Mouse (Mus musculus) heart, adult 2 months (tissue): ENCODE data around the gene Igfbp5. TPM values are rescaled to one million over a fixed set of nuclear protein-coding genes. Genes with fewer than 3 reads are reported as not detected.

ENCODE experiments used
- DNase-seq, 2 experiments: peaks; one replicate each; pipeline ENCODE4 v3.0.0; 2021
- H3K27ac ChIP-seq: fragments of 200-600 bp; 2 replicates; pipeline ENCODE4 v1.8.1; 2022
- H3K27me3 ChIP-seq: fragments of 200-500 bp; 2 replicates; pipeline ENCODE4 v1.6.1; 2012; ENCODE audit warnings: mild to moderate bottlenecking, low read length, inconsistent platforms, mixed read lengths; ENCODE audit not compliant: control insufficient read depth, insufficient read depth
- H3K36me3 ChIP-seq: fragments of 200-500 bp; 2 replicates; pipeline ENCODE4 v1.6.1; 2012; ENCODE audit warnings: low read length, inconsistent platforms; ENCODE audit not compliant: control insufficient read depth, insufficient read depth
- H3K4me1 ChIP-seq: fragments of 200-500 bp; 2 replicates; pipeline ENCODE4 v1.6.1; 2011; ENCODE audit warnings: low read length; ENCODE audit not compliant: control insufficient read depth, insufficient read depth
- H3K4me3 ChIP-seq: fragments of 200-600 bp; 2 replicates; pipeline ENCODE4 v1.8.1; 2022
- H3K79me2 ChIP-seq: fragments of 200-500 bp; replicated peaks from 2 replicates; pipeline ENCODE4 v1.6.1; 2012; ENCODE audit warnings: mild to moderate bottlenecking, inconsistent platforms, low read length, moderate library complexity, mixed read lengths; ENCODE audit not compliant: control insufficient read depth, insufficient read depth
- H3K9ac ChIP-seq: fragments of 200-500 bp; 2 replicates; pipeline ENCODE4 v1.6.1; 2012; ENCODE audit warnings: low read depth, mild to moderate bottlenecking, control low read depth, inconsistent platforms, low read length, mixed read lengths
- CTCF ChIP-seq: fragments of 200-600 bp; IDR thresholded peaks from 2 replicates; pipeline ENCODE4 v1.8.1; 2022; ENCODE audit warnings: antibody characterized with exemption, mild to moderate bottlenecking, moderate library complexity
- EP300 ChIP-seq: fragments of 200-500 bp; IDR thresholded peaks from 2 replicates; pipeline ENCODE4 v1.6.1; 2011; ENCODE audit warnings: low read depth, low read length, control low read depth; ENCODE audit not compliant: insufficient read depth
- POLR2A ChIP-seq: fragments of 200-500 bp; IDR thresholded peaks from 2 replicates; pipeline ENCODE4 v1.6.1; 2011; ENCODE audit warnings: mild to moderate bottlenecking, low read depth, low read length, control low read depth; ENCODE audit not compliant: insufficient read depth
- WGBS: fragments of 180-500 bp; shearing (Covaris S2); methylation state at CpG from one replicate; pipeline ENCODE4 v1.1.7; 2018; 5-methylcytosine and 5-hydroxymethylcytosine counted together
- intact Hi-C: fragments of 180-260 bp; cut with DNase I; formaldehyde crosslinking; loops from one replicate; pipeline ENCODE4 v1.15.1; 2025
- polyA plus RNA-seq: library from polyadenylated mRNA; depleted of rRNA; stranded (reverse); fragments of >200 nt; gene quantifications from 2 replicates; pipeline ENCODE4 v1.2.3, GENCODE M21; 2012
- total RNA-seq, 2 experiments: library from RNA; stranded (reverse); gene quantifications; 2 replicates each; pipeline ENCODE4 v1.2.3; 2021

The Igfbp5 gene
- total and polyA plus RNA-seq, 3 experiments, result 77.8 to 94.7 (median 94.0) TPM

DNA sequence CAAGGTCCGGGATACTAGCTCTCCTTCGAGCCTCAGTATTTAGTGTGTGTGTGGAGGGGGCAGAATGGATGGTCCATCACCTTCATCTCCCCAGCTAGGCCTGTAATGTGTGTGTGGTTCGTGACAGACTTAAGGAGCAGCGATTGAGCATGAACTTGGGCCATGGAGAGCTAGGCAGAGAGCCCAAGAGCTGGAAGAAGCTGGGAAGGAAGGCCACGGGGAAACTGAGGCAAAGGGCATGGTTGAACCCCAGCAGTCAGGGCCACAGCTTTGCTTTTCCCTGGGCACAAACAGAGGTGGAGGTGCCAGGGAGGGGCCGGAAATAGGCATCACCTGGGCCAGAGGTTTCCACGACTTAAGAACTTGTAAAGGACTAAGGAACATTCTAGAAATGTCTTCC lies 17.5 kb downstream of the Igfbp5 start:
- Histone ChIP-seq H3K79me2 (no peaks in the 10 kb centered on the region), H3K27ac (no peak overlapping the region), H3K36me3 (no peaks in the 10 kb centered on the region), H3K9ac (no peak overlapping the region), H3K27me3 (no peaks in the 10 kb centered on the region; the same call in 1 of the 2 replicates), H3K4me1 (no peaks in the 10 kb centered on the region), H3K4me3 (no peak overlapping the region)
- intact Hi-C loops, result loop anchor here (5.0 kb wide), 1 partner anchor 545 kb away; no protein-coding TSS in a partner anchor
- TF ChIP-seq CTCF (no peak), POLR2A (no peak), EP300 (no peak)
- DNase-seq, result peak in 1 of 2 experiments; percentile 4
- 61% methylated on average over 7 of the region's 7 CpGs for WGBS

GRCm38 (mm10) chr1:72856209-72856909 lies 18.3 kb downstream of the Igfbp5 start:
- H3K4me1 ChIP-seq, result no peaks in the 10 kb centered on the region
- WGBS, result 60% methylated on average over 19 of the region's 19 CpGs
- H3K9ac ChIP-seq, result no peak overlapping the region
- no peak for TF ChIP-seq POLR2A
- TF ChIP-seq CTCF, result no peak
- intact Hi-C loops, result loop anchor here (5.0 kb wide), 1 partner anchor 544 kb away; no protein-coding TSS in a partner anchor
- H3K27me3 ChIP-seq, result no peaks in the 10 kb centered on the region; the same call in 1 of the 2 replicates
- no peak overlapping the region for H3K4me3 ChIP-seq
- H3K79me2 ChIP-seq, result no peaks in the 10 kb centered on the region
- H3K27ac ChIP-seq, result no peak overlapping the region
- no peaks in the 10 kb centered on the region for H3K36me3 ChIP-seq
- no peak for DNase-seq

DNA sequence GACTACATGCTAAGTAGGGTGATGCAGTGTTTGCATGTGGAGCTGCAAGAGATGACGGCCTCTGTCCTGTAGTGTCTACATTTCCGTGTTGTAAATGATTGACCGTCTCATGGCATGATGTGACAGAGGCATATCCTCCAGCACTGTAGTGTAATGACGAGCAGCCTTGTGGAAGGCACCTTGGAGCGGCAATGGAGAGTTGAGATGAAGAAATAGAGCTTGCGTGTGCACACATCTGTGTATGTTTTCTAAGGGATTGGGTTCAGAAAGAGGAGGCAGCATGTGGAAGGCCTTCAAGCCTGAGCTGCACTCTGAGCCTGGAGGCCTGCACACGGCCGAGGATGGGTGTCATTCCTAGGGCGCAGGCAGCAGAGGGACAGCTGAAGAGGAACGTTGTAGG lies 19.0 kb downstream of the Igfbp5 start:
- H3K27ac ChIP-seq, result no peak overlapping the region
- H3K79me2 ChIP-seq, result no peaks in the 10 kb centered on the region
- no peaks in the 10 kb centered on the region for H3K36me3 ChIP-seq
- no peak overlapping the region for H3K4me3 ChIP-seq
- H3K27me3 ChIP-seq, result no peaks in the 10 kb centered on the region; the same call in 1 of the 2 replicates
- intact Hi-C loops, result loop anchor here (1.0 to 5.0 kb wide), 2 partner anchors 138 to 543 kb away; no protein-coding TSS in a partner anchor
- TF ChIP-seq EP300, result no peak
- TF ChIP-seq POLR2A, result no peak
- 74% methylated on average over 10 of the region's 10 CpGs for WGBS
- H3K4me1 ChIP-seq, result no peaks in the 10 kb centered on the region
- peak in 1 of 2 experiments; percentile 5 for DNase-seq
- H3K9ac ChIP-seq, result no peak overlapping the region

- WGBS, result 54% methylated on average over 10 of the region's 10 CpGs
- intact Hi-C loops, result loop anchor here (1.0 to 5.0 kb wide), 2 partner anchors 137 to 542 kb away; no protein-coding TSS in a partner anchor
- no peak for TF ChIP-seq POLR2A
- TF ChIP-seq CTCF, result peak; percentile 94
- peak; percentile 74; the same call in 1 of the 2 replicates for TF ChIP-seq EP300
- no peak overlapping the region for H3K4me3 ChIP-seq
- H3K9ac ChIP-seq, result no peak overlapping the region
- no peaks in the 10 kb centered on the region for H3K36me3 ChIP-seq
- DNase-seq, result peak in 1 of 2 experiments; percentile 55
- H3K27me3 ChIP-seq, result no peaks in the 10 kb centered on the region; the same call in 1 of the 2 replicates
- H3K79me2 ChIP-seq, result no peaks in the 10 kb centered on the region
- no peaks in the 10 kb centered on the region for H3K4me1 ChIP-seq
- no peak overlapping the region for H3K27ac ChIP-seq
These were observed 20.1 kb downstream of the Igfbp5 start for GRCm38 (mm10) chr1:72854337-72855237.

DNA sequence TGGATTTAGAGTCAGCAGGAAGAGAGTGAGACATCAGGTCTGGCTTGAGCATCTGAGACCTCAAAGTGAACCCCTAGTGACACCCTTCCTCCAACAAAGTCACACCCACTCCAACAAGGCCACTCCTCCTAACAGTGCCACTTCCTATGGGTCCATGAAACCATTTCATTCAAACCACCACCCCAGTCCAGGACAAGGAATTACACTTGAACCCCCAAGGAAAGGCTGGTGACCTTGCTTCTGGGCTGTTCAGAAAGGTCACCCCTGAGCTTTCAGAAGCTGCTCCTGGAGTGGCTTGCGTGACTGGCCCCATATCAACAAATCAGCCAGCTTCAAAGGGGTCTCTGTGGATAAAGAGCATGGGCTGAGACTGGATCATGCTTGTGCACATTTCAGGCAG lies 20.9 kb downstream of the Igfbp5 start:
- intact Hi-C loops, result no loop called here
- no peak for DNase-seq
- Histone ChIP-seq H3K79me2 (no peaks in the 10 kb centered on the region), H3K27ac (no peak overlapping the region), H3K4me1 (no peaks in the 10 kb centered on the region), H3K36me3 (no peaks in the 10 kb centered on the region), H3K4me3 (no peak overlapping the region), H3K9ac (no peak overlapping the region), H3K27me3 (no peaks in the 10 kb centered on the region; the same call in 1 of the 2 replicates)
- WGBS, result 86% methylated on average over 1 of the region's 1 CpGs
- TF ChIP-seq POLR2A (no peak), EP300 (no peak), CTCF (no peak)
